Mouse (Mus musculus) thymus, postnatal 4 days (tissue): ENCODE results near the gene Rexo4.

ENCODE experiments used
- DNase-seq: peaks from one replicate; pipeline ENCODE4 v3.0.0; 2021

The Rexo4 gene

GRCm38 (mm10) chr2:26908710-26909386, 55.3 kb downstream of the Rexo4 start:
- peak; percentile 68 for DNase-seq

DNA sequence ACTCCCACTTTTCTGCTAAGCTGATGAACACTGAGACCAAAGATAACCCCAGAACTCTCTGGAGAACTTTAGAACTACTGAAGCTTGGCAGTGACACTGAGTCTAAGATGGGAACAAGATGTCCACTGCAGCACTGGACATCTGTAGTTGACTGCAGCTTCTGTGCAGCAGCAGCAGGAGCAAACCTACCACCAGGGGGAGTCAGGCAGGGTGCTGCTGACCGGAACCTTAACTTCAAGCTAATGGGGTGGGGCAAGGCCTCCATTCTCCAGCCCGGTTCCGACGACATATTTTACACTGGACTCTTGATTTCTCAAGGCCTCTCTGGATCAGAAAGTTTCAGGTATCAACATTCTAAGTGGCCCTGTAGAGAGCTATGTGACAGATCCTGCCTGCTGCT, 57.1 kb downstream of the Rexo4 start:
- DNase-seq: peak; percentile 69

GRCm38 (mm10) chr2:26906431-26906830, 57.8 kb downstream of the Rexo4 start:
- peak; percentile 4 for DNase-seq

GRCm38 (mm10) chr2:26905936-26906335, 58.2 kb downstream of the Rexo4 start:
- peak; percentile 3 for DNase-seq
